26 mouse cellular contexts compared by ENCODE assay signal in the genomic region with DNA sequence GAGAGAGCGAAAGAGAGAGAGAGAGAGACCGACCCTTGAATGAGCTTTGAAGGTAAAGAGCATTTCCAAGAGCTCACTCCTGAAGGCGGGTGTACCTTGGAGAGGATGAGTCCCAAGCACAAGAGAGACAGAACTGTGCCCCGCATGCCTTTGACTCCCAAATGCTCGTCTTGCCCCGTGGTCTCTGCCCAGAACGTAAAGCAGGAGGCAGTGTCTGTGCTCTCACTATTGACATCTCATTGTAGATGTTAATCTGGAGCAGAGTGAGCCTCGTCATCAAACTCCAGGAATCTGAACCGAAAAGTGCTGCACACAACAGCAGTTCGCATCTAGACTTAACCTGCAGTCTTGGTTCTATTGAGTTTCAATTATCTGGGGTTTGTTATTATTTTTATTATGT. TPM values are rescaled to one million over a fixed set of nuclear protein-coding genes. Genes with fewer than 3 reads are reported as not detected.
DNase-seq lines count a peak whose midpoint lies in the region; ATAC-seq and TF ChIP-seq lines count a peak whose summit lies in the region.
"Had no signal": no experiment of that assay in that cellular context is flagged by ENCODE, and none has a peak within 500 bp of the region (broad histone marks: within the 10 kb centered on the region; RNA-seq: fewer than 3 reads in every experiment).

No protein-coding gene starts in this region.

- peak overlapping the region; percentile 37 for H3K4me2 ChIP-seq in lung, embryonic 15.5 days
- H3K4me2 ChIP-seq in intestine, embryonic 16.5 days (ENCODE audit: low read depth, low read length), result no peak overlapping the region
- peak overlapping the region; percentile 16 for H3K4me2 ChIP-seq in stomach, embryonic 15.5 days
- H3K4me2 ChIP-seq: embryonic facial prominence, embryonic 13.5 days; heart, embryonic 11.5 days; heart, embryonic 15.5 days; hindbrain, embryonic 13.5 days had no signal

- no peaks in the 10 kb centered on the region for H3K36me3 ChIP-seq in heart, embryonic 10.5 days
- no peaks in the 10 kb centered on the region for H3K36me3 ChIP-seq in lung, embryonic 15.5 days
- no peaks in the 10 kb centered on the region for H3K36me3 ChIP-seq in intestine, embryonic 16.5 days (ENCODE audit: control insufficient read depth, insufficient read depth, low read length)
- H3K36me3 ChIP-seq in stomach, embryonic 15.5 days, result no peaks in the 10 kb centered on the region
- H3K36me3 ChIP-seq: embryonic facial prominence, embryonic 13.5 days; G1E; heart, embryonic 15.5 days; hindbrain, embryonic 13.5 days had no signal

- peak; percentile 51; the same call in 1 of the 2 replicates for ATAC-seq in lung, embryonic 15.5 days (ENCODE audit: borderline replicate concordance, extremely low read depth, low FRiP score, low TSS enrichment)
- ATAC-seq in intestine, embryonic 16.5 days, result peak; percentile 9; the same call in 1 of the 2 replicates
- ATAC-seq in stomach, embryonic 15.5 days (ENCODE audit: insufficient read depth, low FRiP score, low read depth), result no peak
- ATAC-seq: CD4-positive, CD25-positive, alpha-beta regulatory T cell, adult 4 months; forebrain, embryonic 14.5 days had no signal

- no peak overlapping the region for H3K9ac ChIP-seq in lung, embryonic 15.5 days
- no peak overlapping the region for H3K9ac ChIP-seq in intestine, embryonic 16.5 days (ENCODE audit: low read depth, low read length)
- H3K9ac ChIP-seq in stomach, embryonic 15.5 days, result no peak overlapping the region
- H3K9ac ChIP-seq: embryonic facial prominence, embryonic 13.5 days; heart, embryonic 15.5 days; hindbrain, embryonic 13.5 days had no signal

- WGBS in heart, embryonic 10.5 days, result 73% methylated on average over 10 of the region's 10 CpGs
- 21% methylated on average over 10 of the region's 10 CpGs for WGBS in lung, embryonic 15.5 days
- 54% methylated on average over 10 of the region's 10 CpGs for WGBS in intestine, embryonic 16.5 days
- WGBS in stomach, embryonic 15.5 days, result 42% methylated on average over 10 of the region's 10 CpGs

- no peak overlapping the region for H3K27ac ChIP-seq in heart, embryonic 10.5 days
- H3K27ac ChIP-seq in lung, embryonic 15.5 days, result peak overlapping the region; percentile 60
- peak overlapping the region; percentile 83 for H3K27ac ChIP-seq in intestine, embryonic 16.5 days (ENCODE audit: low read length)
- no peak overlapping the region for H3K27ac ChIP-seq in stomach, embryonic 15.5 days
- no peak overlapping the region for H3K27ac ChIP-seq in left cerebral cortex, adult 2 months
- H3K27ac ChIP-seq: embryonic facial prominence, embryonic 13.5 days; gastrocnemius, adult 2 months; heart, embryonic 15.5 days; hindbrain, embryonic 13.5 days had no signal

- no peaks in the 10 kb centered on the region for H3K9me3 ChIP-seq in heart, embryonic 10.5 days
- H3K9me3 ChIP-seq in lung, embryonic 15.5 days, result no peaks in the 10 kb centered on the region
- no peaks in the 10 kb centered on the region for H3K9me3 ChIP-seq in intestine, embryonic 16.5 days (ENCODE audit: control insufficient read depth, low read length)
- no peaks in the 10 kb centered on the region for H3K9me3 ChIP-seq in stomach, embryonic 15.5 days
- H3K9me3 ChIP-seq: embryonic facial prominence, embryonic 13.5 days; G1E; heart, embryonic 15.5 days; hindbrain, embryonic 13.5 days had no signal

- peaks cover 10% of the 10 kb centered on the region for H3K4me1 ChIP-seq in heart, embryonic 10.5 days
- H3K4me1 ChIP-seq in lung, embryonic 15.5 days, result peaks cover 13% of the 10 kb centered on the region
- H3K4me1 ChIP-seq in intestine, embryonic 16.5 days (ENCODE audit: control insufficient read depth, insufficient read depth, low read length), result peaks cover 16% of the 10 kb centered on the region
- H3K4me1 ChIP-seq in stomach, embryonic 15.5 days, result no peaks in the 10 kb centered on the region; the same call in 1 of the 2 replicates
- H3K4me1 ChIP-seq: embryonic facial prominence, embryonic 13.5 days; hindbrain, embryonic 13.5 days had no signal

- H3K27me3 ChIP-seq in heart, embryonic 10.5 days (ENCODE audit: insufficient read depth, poor library complexity, severe bottlenecking), result no peaks in the 10 kb centered on the region
- no peaks in the 10 kb centered on the region for H3K27me3 ChIP-seq in lung, embryonic 15.5 days
- H3K27me3 ChIP-seq in intestine, embryonic 16.5 days (replicated peaks; ENCODE audit: control insufficient read depth, insufficient read depth, low read length), result no peaks in the 10 kb centered on the region
- H3K27me3 ChIP-seq in stomach, embryonic 15.5 days (replicated peaks), result no peaks in the 10 kb centered on the region
- H3K27me3 ChIP-seq: embryonic facial prominence, embryonic 13.5 days; heart, embryonic 15.5 days; hindbrain, embryonic 13.5 days had no signal

- TF ChIP-seq CTCF in left cerebral cortex, adult 2 months (IDR thresholded peaks at IDR 0.05), result no peak

- intact Hi-C loops in left cerebral cortex, adult 2 months (cut with DNase I), result no loop called here

- H3K4me3 ChIP-seq in heart, embryonic 10.5 days, result no peak overlapping the region
- H3K4me3 ChIP-seq in lung, embryonic 15.5 days, result no peak overlapping the region
- H3K4me3 ChIP-seq in intestine, embryonic 16.5 days (ENCODE audit: low read length), result no peak overlapping the region
- 0 out of 2 replicates have a peak overlapping the region, but pooled peaks have one; percentile 6 for H3K4me3 ChIP-seq in stomach, embryonic 15.5 days (replicated peaks)
- no peak overlapping the region for H3K4me3 ChIP-seq in left cerebral cortex, adult 2 months
- H3K4me3 ChIP-seq: embryonic facial prominence, embryonic 13.5 days; gastrocnemius, adult 2 months; heart, embryonic 15.5 days; hindbrain, embryonic 13.5 days had no signal

- DNase-seq in heart, adult 11 months, result peak; percentile 35
- no peak for DNase-seq in heart, embryonic 10.5 days (ENCODE audit: low spot score)
- no peak for DNase-seq in lung, postnatal 10 days
- no peak for DNase-seq in left cerebral cortex, adult 2 months (ENCODE audit: extremely low spot score in 1 of 2, low spot score in 2 of 2)
- DNase-seq in embryo, embryonic 10 days (ENCODE audit: low spot score), result no peak
- DNase-seq: adrenal gland, postnatal 14 days; B cell, adult 2 months; cerebellum, adult 11-12 months; cerebellum, adult 9-10 months; cerebellum, postnatal 25 days; gastrocnemius, adult 2 months; gastrocnemius, postnatal 25 days; heart, postnatal 14 days had no signal

RNA-seq across cellular contexts. Expression of a gene that starts 46.4 kb away (rescaled TPM):
- polyA plus RNA-seq in heart, embryonic 10.5 days (2016; fragmentation: Nextera tagmentation; extraction: Ambion mirVana), result not detected in 2 replicates
- polyA plus RNA-seq in lung, embryonic 15.5 days (2015; fragmentation: Nextera tagmentation; extraction: Ambion mirVana), result 0.55 and 0.57 TPM in 2 replicates
- 14.2 and 16.1 TPM in 2 replicates for polyA plus RNA-seq in intestine, embryonic 16.5 days (2015; fragmentation: Nextera tagmentation; extraction: Ambion mirVana)
- polyA plus RNA-seq in stomach, embryonic 15.5 days (2015; fragmentation: Nextera tagmentation; extraction: Ambion mirVana), result 2.8 and 2.9 TPM in 2 replicates
- total RNA-seq in left cerebral cortex, adult 2 months (2021), result under 1 TPM in 1 of 2 experiments, not detected in 1; 0.11 TPM
- total RNA-seq: granulocyte monocyte progenitor cell, adult 5-6 weeks; hematopoietic stem cell, adult 5-6 weeks had no signal
- polyA plus RNA-seq: CD4-positive, CD25-positive, alpha-beta regulatory T cell, adult 4 months; embryonic facial prominence, embryonic 13.5 days; G1E had no signal

RNA-seq across cellular contexts. Expression of a gene that starts 57.3 kb away (rescaled TPM):
- polyA plus RNA-seq in heart, embryonic 10.5 days (2016; fragmentation: Nextera tagmentation; extraction: Ambion mirVana), result 0.70 and 40.7 TPM in 2 replicates
- polyA plus RNA-seq in lung, embryonic 15.5 days (2015; fragmentation: Nextera tagmentation; extraction: Ambion mirVana), result 0.76 and 4.1 TPM in 2 replicates
- polyA plus RNA-seq in intestine, embryonic 16.5 days (2015; fragmentation: Nextera tagmentation; extraction: Ambion mirVana), result 5.9 and 14.1 TPM in 2 replicates
- 12.7 and 40.6 TPM in 2 replicates for polyA plus RNA-seq in stomach, embryonic 15.5 days (2015; fragmentation: Nextera tagmentation; extraction: Ambion mirVana)
- not detected for total RNA-seq in left cerebral cortex, adult 2 months (2021)
- total RNA-seq: gastrocnemius, adult 2 months; gastrocnemius, postnatal 25 days; granulocyte monocyte progenitor cell, adult 5-6 weeks; heart, postnatal 14 days; hematopoietic stem cell, adult 5-6 weeks had no signal
- polyA plus RNA-seq: CD4-positive, CD25-positive, alpha-beta regulatory T cell, adult 4 months; cortical plate, adult 2 months; embryonic facial prominence, embryonic 13.5 days; forebrain, embryonic 14.5 days; G1E; hindbrain, embryonic 13.5 days had no signal

Comparison
In these comparisons a context has a peak if more than half of its experiments do, and no peak if none do; other contexts are left out.
1. H3K27ac ChIP-seq: peak in lung, embryonic 15.5 days (single experiment) and intestine, embryonic 16.5 days (single experiment); none in heart, embryonic 10.5 days (single experiment), stomach, embryonic 15.5 days (single experiment) and left cerebral cortex, adult 2 months (single experiment).